In the genomic region with DNA sequence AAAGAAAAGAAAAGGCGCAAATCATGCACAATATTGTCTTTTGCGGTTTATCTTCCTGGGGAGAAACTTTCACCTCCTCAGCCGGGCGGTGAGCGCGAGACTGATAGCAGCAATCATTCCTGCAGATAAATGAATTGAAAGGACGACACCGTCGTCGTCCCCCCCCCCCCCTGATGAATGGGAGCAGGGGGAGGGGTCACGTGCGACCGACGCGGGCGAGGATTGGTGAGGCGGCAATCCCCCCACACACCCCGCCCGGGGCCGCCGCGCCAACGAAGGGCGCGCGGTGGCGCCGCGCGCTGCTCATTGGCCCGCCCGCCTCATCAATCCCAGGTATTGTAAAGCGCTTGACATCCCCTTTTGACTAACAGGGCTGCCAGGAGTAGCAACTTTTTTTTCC, we compare ENCODE assay signal across 8 mouse cellular contexts. TPM values are rescaled to one million over a fixed set of nuclear protein-coding genes. Genes with fewer than 3 reads are reported as not detected.
DNase-seq lines count a peak whose midpoint lies in the region; ATAC-seq lines count a peak whose summit lies in the region.

A gene (minus strand): TSS at position 147 of the 400 bp plus-strand sequence.

- peaks cover 34% of the 10 kb centered on the region for H3K27me3 ChIP-seq in forebrain, embryonic 14.5 days (replicated peaks; ENCODE audit: control insufficient read depth, insufficient read depth, low read length)
- H3K27me3 ChIP-seq in liver, embryonic 13.5 days = peaks cover 100% of the 10 kb centered on the region

- H3K4me2 ChIP-seq in forebrain, embryonic 14.5 days (ENCODE audit: low read length) = peak within 1 kb of the TSS; percentile 57
- peak within 1 kb of the TSS; percentile 32 for H3K4me2 ChIP-seq in liver, embryonic 13.5 days

- peak within 1 kb of the TSS; percentile 60 for H3K4me3 ChIP-seq in forebrain, embryonic 14.5 days (ENCODE audit: low read depth, low read length)
- H3K4me3 ChIP-seq in liver, embryonic 13.5 days (replicated peaks) = peak within 1 kb of the TSS; percentile 28

- H3K9ac ChIP-seq in forebrain, embryonic 14.5 days (ENCODE audit: low read length) = peak within 1 kb of the TSS; percentile 93
- H3K9ac ChIP-seq in liver, embryonic 13.5 days = no peak within 1 kb of the TSS

- DNase-seq in layer of hippocampus, adult 18-20 months (ENCODE audit: low spot score in 2 of 2) = no peak
- no peak for DNase-seq in layer of hippocampus, postnatal 36 days
- DNase-seq in cerebellum, adult 11-12 months = peak; percentile 97
- peak; percentile 89 for DNase-seq in forebrain, embryonic 14.5 days (ENCODE audit: low spot score)
- DNase-seq in liver, embryonic 13.5 days = no peak
- DNase-seq in MN1 (ENCODE audit: low spot score) = no peak
- no peak for DNase-seq in frontal cortex, postnatal 25 days (ENCODE audit: low spot score in 2 of 2)

- 0% methylated on average over 31 of the region's 33 CpGs for WGBS in forebrain, embryonic 14.5 days
- WGBS in liver, embryonic 13.5 days (ENCODE audit: insufficient replicate concordance) = 0% methylated on average over 13 of the region's 33 CpGs

- H3K4me1 ChIP-seq in forebrain, embryonic 14.5 days (ENCODE audit: control insufficient read depth, insufficient read depth, low read length) = no peaks in the 10 kb centered on the region
- peaks cover 13% of the 10 kb centered on the region; the same call in 1 of the 2 replicates for H3K4me1 ChIP-seq in liver, embryonic 13.5 days (replicated peaks)

- H3K9me3 ChIP-seq in forebrain, embryonic 14.5 days (replicated peaks; ENCODE audit: control insufficient read depth, low read length) = no peaks in the 10 kb centered on the region
- no peaks in the 10 kb centered on the region for H3K9me3 ChIP-seq in liver, embryonic 13.5 days (replicated peaks)

- H3K27ac ChIP-seq in forebrain, embryonic 14.5 days (ENCODE audit: low read depth, low read length) = peak within 1 kb of the TSS; percentile 95
- no peak within 1 kb of the TSS for H3K27ac ChIP-seq in liver, embryonic 13.5 days

- ATAC-seq in forebrain, embryonic 14.5 days = peak; percentile 82
- no peak for ATAC-seq in liver, embryonic 13.5 days (ENCODE audit: low read depth)
- no peak for ATAC-seq in inflammation-experienced regulatory T-cells, adult 6 months

- H3K36me3 ChIP-seq in forebrain, embryonic 14.5 days (ENCODE audit: control insufficient read depth, insufficient read depth, low read length) = peaks cover 4% of the 10 kb centered on the region; the same call in 1 of the 2 replicates
- H3K36me3 ChIP-seq in liver, embryonic 13.5 days = no peaks in the 10 kb centered on the region

RNA-seq across cellular contexts. Expression of the gene that starts here (rescaled TPM):
- total RNA-seq in layer of hippocampus, adult 18-20 months (2021) = 10 to 100 TPM; 10.1 to 10.3 TPM
- total RNA-seq in layer of hippocampus, postnatal 36 days (2021) = 10 to 100 TPM in 1 of 2 experiments, 1 to 10 TPM in 1; 9.2 to 13.7 TPM
- polyA plus RNA-seq in forebrain, embryonic 14.5 days (2014; fragmentation: Nextera tagmentation; extraction: Ambion mirVana) = 14.4 and 14.8 TPM in 2 replicates
- polyA plus RNA-seq in liver, embryonic 13.5 days (2015; fragmentation: Nextera tagmentation; extraction: Ambion mirVana) = 0.05 and 0.10 TPM in 2 replicates
- not detected for polyA plus RNA-seq in inflammation-experienced regulatory T-cells, adult 6 months (2017; shearing (Covaris generic))

Comparison
In these comparisons a context has a peak if more than half of its experiments do, and no peak if none do; other contexts are left out.
1. RNA of the gene that starts here (polyA plus RNA-seq): 14.4 to 14.8 TPM in forebrain, embryonic 14.5 days; 0.05 to 0.10 TPM in liver, embryonic 13.5 days and not detected in inflammation-experienced regulatory T-cells, adult 6 months; every median in the first group is over 10 times any median in the second.
2. DNase-seq: peak in cerebellum, adult 11-12 months (single experiment) and forebrain, embryonic 14.5 days (single experiment); none in layer of hippocampus, adult 18-20 months (0 of 2), layer of hippocampus, postnatal 36 days (0 of 2), liver, embryonic 13.5 days (single experiment), MN1 (single experiment) and frontal cortex, postnatal 25 days (0 of 2).